Mouse (Mus musculus) ES-E14 (cell line): ENCODE measurements around the gene Cyth4.

ENCODE experiments used
- HCFC1 ChIP-seq: IDR thresholded peaks from 2 replicates; pipeline ENCODE4 v1.6.1; 2012; ENCODE audit warnings: low read length, inconsistent platforms, borderline replicate concordance; ENCODE audit not compliant: insufficient read depth
- ZC3H11A ChIP-seq: IDR thresholded peaks from 2 replicates; pipeline ENCODE4 v1.6.1; 2012; ENCODE audit warnings: low read depth, mild to moderate bottlenecking, inconsistent platforms, low read length, borderline replicate concordance

DNA sequence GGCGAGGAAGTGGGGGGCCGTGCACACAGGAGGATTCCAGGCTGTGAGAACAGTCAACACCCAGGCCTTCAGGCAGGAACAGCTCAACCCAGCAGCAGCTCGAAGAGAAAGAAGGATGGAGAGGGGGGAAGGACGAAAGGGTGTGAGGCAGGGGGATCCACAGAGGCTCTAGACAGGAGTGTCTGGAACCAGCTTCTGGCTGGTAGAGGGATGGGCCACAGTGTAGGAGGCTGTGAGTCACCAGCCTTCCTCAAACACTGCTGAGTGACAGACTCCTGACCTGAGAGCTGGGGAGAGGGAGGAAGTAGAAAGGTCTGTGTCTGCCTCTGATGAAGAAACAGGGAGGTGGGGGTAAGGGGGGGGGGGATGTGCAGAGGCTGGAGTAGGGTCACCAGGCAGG lies 10.6 kb downstream of the Cyth4 start:
- TF ChIP-seq ZC3H11A, result no peak
- TF ChIP-seq HCFC1, result no peak
